Comparison of ENCODE assay signal across 16 mouse cellular contexts in the genomic region with DNA sequence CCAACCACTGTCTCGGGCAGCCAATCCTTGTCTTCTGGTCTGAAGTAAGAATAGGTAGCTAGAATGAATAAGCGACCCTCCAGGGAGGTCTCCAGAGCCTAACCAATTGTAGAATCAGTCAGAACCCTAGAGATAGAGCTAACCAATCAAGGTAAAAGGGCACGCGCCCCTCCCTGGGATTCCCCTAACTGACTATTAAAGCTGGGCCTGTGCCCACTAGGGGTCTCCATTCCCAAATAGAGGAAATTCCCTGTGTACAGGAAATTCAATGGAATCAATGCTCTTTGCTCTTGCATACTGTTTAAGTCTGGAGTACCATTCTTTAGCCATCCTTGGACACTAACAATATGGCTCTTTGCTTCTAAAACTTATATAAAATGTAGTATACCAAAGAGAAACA. TPM values are rescaled to one million over a fixed set of nuclear protein-coding genes. Genes with fewer than 3 reads are reported as not detected.
A peak's percentile ranks its signal among the peaks of the same experiment; 100 is the strongest.
DNase-seq lines count a peak whose midpoint lies in the region; ATAC-seq and TF ChIP-seq lines count a peak whose summit lies in the region.
"Had no signal": no experiment of that assay in that cellular context is flagged by ENCODE, and none has a peak within 500 bp of the region (broad histone marks: within the 10 kb centered on the region; RNA-seq: fewer than 3 reads in every experiment).

No protein-coding gene starts in this region.

- H3K4me3 ChIP-seq in hindbrain, embryonic 10.5 days = no peak overlapping the region
- H3K4me3 ChIP-seq in hindbrain, embryonic 13.5 days = no peak overlapping the region
- H3K4me3 ChIP-seq in midbrain, embryonic 14.5 days (replicated peaks; ENCODE audit: low read depth, low read length) = no peak overlapping the region
- no peak overlapping the region for H3K4me3 ChIP-seq in midbrain, embryonic 11.5 days (ENCODE audit: low read depth, low read length)
- no peak overlapping the region for H3K4me3 ChIP-seq in embryonic facial prominence, embryonic 10.5 days
- no peak overlapping the region for H3K4me3 ChIP-seq in stomach, postnatal 0 days (ENCODE audit: low read depth, low read length)
- no peak overlapping the region for H3K4me3 ChIP-seq in gastrocnemius, adult 2 months
- H3K4me3 ChIP-seq: heart, embryonic 10.5 days; liver, embryonic 15.5 days; neural tube, embryonic 13.5 days had no signal

- H3K9ac ChIP-seq in hindbrain, embryonic 13.5 days = no peak overlapping the region
- no peak overlapping the region for H3K9ac ChIP-seq in midbrain, embryonic 14.5 days (replicated peaks; ENCODE audit: low read length)
- no peak overlapping the region for H3K9ac ChIP-seq in midbrain, embryonic 11.5 days (ENCODE audit: low read length)
- no peak overlapping the region for H3K9ac ChIP-seq in stomach, postnatal 0 days (ENCODE audit: low read length)
- H3K9ac ChIP-seq: liver, embryonic 15.5 days; neural tube, embryonic 13.5 days had no signal

- peak; percentile 25; the same call in 1 of the 2 replicates for TF ChIP-seq CTCF in stomach, postnatal 0 days (IDR thresholded peaks at IDR 0.05; ENCODE audit: low read depth)
- TF ChIP-seq CTCF in gastrocnemius, adult 2 months (IDR thresholded peaks at IDR 0.05) = no peak

- H3K9me3 ChIP-seq in hindbrain, embryonic 10.5 days = no peaks in the 10 kb centered on the region
- H3K9me3 ChIP-seq in hindbrain, embryonic 13.5 days = no peaks in the 10 kb centered on the region
- no peaks in the 10 kb centered on the region for H3K9me3 ChIP-seq in midbrain, embryonic 14.5 days (ENCODE audit: control insufficient read depth, low read length)
- no peaks in the 10 kb centered on the region for H3K9me3 ChIP-seq in midbrain, embryonic 11.5 days (ENCODE audit: control insufficient read depth, low read length)
- no peaks in the 10 kb centered on the region for H3K9me3 ChIP-seq in embryonic facial prominence, embryonic 10.5 days
- no peaks in the 10 kb centered on the region for H3K9me3 ChIP-seq in stomach, postnatal 0 days (ENCODE audit: control insufficient read depth, low read length)
- H3K9me3 ChIP-seq: heart, embryonic 10.5 days; liver, embryonic 15.5 days; neural tube, embryonic 13.5 days had no signal

- H3K4me2 ChIP-seq in hindbrain, embryonic 13.5 days = no peak overlapping the region
- H3K4me2 ChIP-seq in midbrain, embryonic 14.5 days (ENCODE audit: low read length) = no peak overlapping the region
- no peak overlapping the region for H3K4me2 ChIP-seq in midbrain, embryonic 11.5 days
- no peak overlapping the region for H3K4me2 ChIP-seq in stomach, postnatal 0 days (replicated peaks; ENCODE audit: low read depth)
- H3K4me2 ChIP-seq: liver, embryonic 15.5 days; neural tube, embryonic 13.5 days had no signal

- peak; percentile 40 for DNase-seq in hindbrain, embryonic 10.5 days (ENCODE audit: low spot score)
- peak; percentile 73 for DNase-seq in midbrain, embryonic 14.5 days
- DNase-seq in midbrain, embryonic 11.5 days (ENCODE audit: low spot score, missing footprints) = no peak
- peak; percentile 49 for DNase-seq in embryonic facial prominence, embryonic 10.5 days (ENCODE audit: low spot score)
- DNase-seq in stomach, postnatal 0 days (ENCODE audit: low spot score) = no peak
- no peak for DNase-seq in gastrocnemius, adult 2 months
- DNase-seq: adrenal gland, postnatal 25 days; kidney, postnatal 36 days; thymus, postnatal 36 days had no signal

- WGBS in hindbrain, embryonic 10.5 days = 16% methylated on average over 4 of the region's 4 CpGs
- 26% methylated on average over 4 of the region's 4 CpGs for WGBS in hindbrain, embryonic 13.5 days
- 19% methylated on average over 4 of the region's 4 CpGs for WGBS in midbrain, embryonic 14.5 days
- WGBS in midbrain, embryonic 11.5 days = 22% methylated on average over 4 of the region's 4 CpGs
- WGBS in embryonic facial prominence, embryonic 10.5 days = 16% methylated on average over 4 of the region's 4 CpGs
- 29% methylated on average over 4 of the region's 4 CpGs for WGBS in stomach, postnatal 0 days

- intact Hi-C loops in gastrocnemius, adult 2 months (cut with DNase I) = no loop called here

- H3K36me3 ChIP-seq in hindbrain, embryonic 10.5 days = no peaks in the 10 kb centered on the region
- no peaks in the 10 kb centered on the region for H3K36me3 ChIP-seq in hindbrain, embryonic 13.5 days
- no peaks in the 10 kb centered on the region for H3K36me3 ChIP-seq in midbrain, embryonic 14.5 days (ENCODE audit: control insufficient read depth, insufficient read depth, low read length)
- no peaks in the 10 kb centered on the region for H3K36me3 ChIP-seq in midbrain, embryonic 11.5 days (ENCODE audit: control insufficient read depth, insufficient read depth, low read length)
- no peaks in the 10 kb centered on the region for H3K36me3 ChIP-seq in embryonic facial prominence, embryonic 10.5 days (replicated peaks)
- no peaks in the 10 kb centered on the region for H3K36me3 ChIP-seq in stomach, postnatal 0 days (ENCODE audit: control insufficient read depth, insufficient read depth, low read length)
- H3K36me3 ChIP-seq: heart, embryonic 10.5 days; liver, embryonic 15.5 days; neural tube, embryonic 13.5 days had no signal

- H3K27ac ChIP-seq in hindbrain, embryonic 10.5 days = no peak overlapping the region
- no peak overlapping the region for H3K27ac ChIP-seq in hindbrain, embryonic 13.5 days
- H3K27ac ChIP-seq in midbrain, embryonic 14.5 days (replicated peaks; ENCODE audit: low read depth, low read length) = no peak overlapping the region
- H3K27ac ChIP-seq in midbrain, embryonic 11.5 days (ENCODE audit: low read depth, low read length) = no peak overlapping the region
- no peak overlapping the region for H3K27ac ChIP-seq in embryonic facial prominence, embryonic 10.5 days (replicated peaks)
- H3K27ac ChIP-seq in stomach, postnatal 0 days (replicated peaks) = no peak overlapping the region
- H3K27ac ChIP-seq in gastrocnemius, adult 2 months = no peak overlapping the region
- H3K27ac ChIP-seq: heart, embryonic 10.5 days; liver, embryonic 15.5 days; neural tube, embryonic 13.5 days had no signal

- no peak for ATAC-seq in hindbrain, embryonic 13.5 days (ENCODE audit: low FRiP score)
- ATAC-seq in midbrain, embryonic 14.5 days (ENCODE audit: low FRiP score, low TSS enrichment) = no peak
- no peak; the same call in 1 of the 2 replicates for ATAC-seq in midbrain, embryonic 11.5 days (ENCODE audit: low FRiP score)
- no peak for ATAC-seq in stomach, postnatal 0 days (ENCODE audit: low FRiP score, low TSS enrichment)
- ATAC-seq in erythroid progenitor cell, adult 5-6 weeks (replicated peaks; ENCODE audit: low FRiP score, poor library complexity, severe bottlenecking) = no peak

- no peak for TF ChIP-seq EP300 in stomach, postnatal 0 days (optimal IDR thresholded peaks at IDR 0.05)

- no peaks in the 10 kb centered on the region for H3K27me3 ChIP-seq in hindbrain, embryonic 10.5 days (ENCODE audit: insufficient read depth, poor library complexity, severe bottlenecking)
- H3K27me3 ChIP-seq in hindbrain, embryonic 13.5 days = no peaks in the 10 kb centered on the region
- H3K27me3 ChIP-seq in midbrain, embryonic 14.5 days (ENCODE audit: control insufficient read depth, insufficient read depth, low read length) = no peaks in the 10 kb centered on the region
- no peaks in the 10 kb centered on the region for H3K27me3 ChIP-seq in midbrain, embryonic 11.5 days (ENCODE audit: control insufficient read depth, insufficient read depth, low read length)
- H3K27me3 ChIP-seq in embryonic facial prominence, embryonic 10.5 days (replicated peaks; ENCODE audit: low read depth, poor library complexity, severe bottlenecking) = no peaks in the 10 kb centered on the region
- H3K27me3 ChIP-seq in stomach, postnatal 0 days (ENCODE audit: control insufficient read depth, insufficient read depth, low read length) = no peaks in the 10 kb centered on the region
- H3K27me3 ChIP-seq: neural tube, embryonic 13.5 days had no signal

- 0 out of 2 replicates have a peak, but pooled peaks cover 4% of the 10 kb centered on the region for H3K4me1 ChIP-seq in hindbrain, embryonic 10.5 days (replicated peaks)
- H3K4me1 ChIP-seq in hindbrain, embryonic 13.5 days (replicated peaks) = peaks cover 3% of the 10 kb centered on the region; the same call in 1 of the 2 replicates
- H3K4me1 ChIP-seq in midbrain, embryonic 14.5 days (ENCODE audit: control insufficient read depth, insufficient read depth, low read length) = no peaks in the 10 kb centered on the region
- H3K4me1 ChIP-seq in midbrain, embryonic 11.5 days (ENCODE audit: control insufficient read depth, insufficient read depth, low read length) = no peaks in the 10 kb centered on the region
- H3K4me1 ChIP-seq in embryonic facial prominence, embryonic 10.5 days = 0 out of 2 replicates have a peak, but pooled peaks cover 3% of the 10 kb centered on the region
- H3K4me1 ChIP-seq in stomach, postnatal 0 days (replicated peaks; ENCODE audit: control insufficient read depth, insufficient read depth) = no peaks in the 10 kb centered on the region
- H3K4me1 ChIP-seq: liver, embryonic 15.5 days; neural tube, embryonic 13.5 days had no signal

RNA-seq across cellular contexts. Expression of a gene that starts 11.1 kb away (rescaled TPM):
- polyA plus RNA-seq in hindbrain, embryonic 10.5 days (2016; fragmentation: Nextera tagmentation; extraction: Ambion mirVana) = 20.8 and 23.4 TPM in 2 replicates
- 61.4 and 62.5 TPM in 2 replicates for polyA plus RNA-seq in hindbrain, embryonic 13.5 days (2015; fragmentation: Nextera tagmentation; extraction: Ambion mirVana)
- 99.2 and 99.4 TPM in 2 replicates for polyA plus RNA-seq in midbrain, embryonic 14.5 days (2014; fragmentation: Nextera tagmentation; extraction: Ambion mirVana)
- 40.2 and 42.0 TPM in 2 replicates for polyA plus RNA-seq in midbrain, embryonic 11.5 days (2014; fragmentation: Nextera tagmentation; extraction: Ambion mirVana)
- 23.6 and 27.5 TPM in 2 replicates for polyA plus RNA-seq in embryonic facial prominence, embryonic 10.5 days (2016; fragmentation: Nextera tagmentation; extraction: Ambion mirVana)
- polyA plus RNA-seq in stomach, postnatal 0 days (2015; fragmentation: Nextera tagmentation; extraction: Ambion mirVana) = 6.6 and 7.1 TPM in 2 replicates
- total RNA-seq in erythroid progenitor cell, adult 5-6 weeks (2015; ENCODE audit: low replicate concordance) = 1.3 TPM in 1 of 2 replicates, not detected in the other
- 0.26 TPM in 1 of 2 replicates, not detected in the other for total RNA-seq in erythroid progenitor cell, adult 5-6 weeks (2017; ENCODE audit: low replicate concordance)
- 1 to 10 TPM; 1.3 to 2.6 TPM for total RNA-seq in gastrocnemius, adult 2 months (2021)

RNA-seq across cellular contexts. Expression of a gene that starts 46.7 kb away (rescaled TPM):
- 0.93 and 0.95 TPM in 2 replicates for polyA plus RNA-seq in hindbrain, embryonic 10.5 days (2016; fragmentation: Nextera tagmentation; extraction: Ambion mirVana)
- polyA plus RNA-seq in hindbrain, embryonic 13.5 days (2015; fragmentation: Nextera tagmentation; extraction: Ambion mirVana) = 0.47 and 0.49 TPM in 2 replicates
- polyA plus RNA-seq in midbrain, embryonic 14.5 days (2014; fragmentation: Nextera tagmentation; extraction: Ambion mirVana) = 0.27 and 0.30 TPM in 2 replicates
- polyA plus RNA-seq in midbrain, embryonic 11.5 days (2014; fragmentation: Nextera tagmentation; extraction: Ambion mirVana) = 0.32 and 0.44 TPM in 2 replicates
- 3.1 and 4.5 TPM in 2 replicates for polyA plus RNA-seq in embryonic facial prominence, embryonic 10.5 days (2016; fragmentation: Nextera tagmentation; extraction: Ambion mirVana)
- polyA plus RNA-seq in stomach, postnatal 0 days (2015; fragmentation: Nextera tagmentation; extraction: Ambion mirVana) = 0.83 and 0.87 TPM in 2 replicates
- not detected in 2 replicates for total RNA-seq in erythroid progenitor cell, adult 5-6 weeks (2015; ENCODE audit: low replicate concordance)
- not detected in 2 replicates for total RNA-seq in erythroid progenitor cell, adult 5-6 weeks (2017; ENCODE audit: low replicate concordance)
- total RNA-seq in gastrocnemius, adult 2 months (2021) = not detected
- total RNA-seq: left cerebral cortex, postnatal 14 days; megakaryocyte, adult 5-6 weeks had no signal

Comparison
In these comparisons a context has a peak if more than half of its experiments do, and no peak if none do; other contexts are left out.
1. DNase-seq: peak in hindbrain, embryonic 10.5 days (single experiment), midbrain, embryonic 14.5 days (single experiment) and embryonic facial prominence, embryonic 10.5 days (single experiment); none in midbrain, embryonic 11.5 days (single experiment), stomach, postnatal 0 days (single experiment) and gastrocnemius, adult 2 months (single experiment).